Mouse (Mus musculus): ENCODE results near the gene Hfe.
"Not testable (repeated sequence)": the region's sequence is repeated elsewhere in the genome, so short reads cannot be mapped to it uniquely, and the experiment has no call there.

Gene Hfe

GRCm38 (mm10) chr13:23682947-23683754 is 27.5 kb downstream of the Hfe start:
- not testable (repeated sequence) for DNase-seq

GRCm38 (mm10) chr13:23682623-23682946 is 28.1 kb downstream of the Hfe start:
- no peak for DNase-seq

GRCm38 (mm10) chr13:23681990-23682582 is 28.6 kb downstream of the Hfe start:
- no peak for DNase-seq

- DNase-seq = no peak
Measured at GRCm38 (mm10) chr13:23662536-23662935, 48.1 kb downstream of the Hfe start.

GRCm38 (mm10) chr13:23659636-23660366 is 50.9 kb downstream of the Hfe start:
- DNase-seq = no peak

Data from thymus, postnatal 14 days (tissue).